Mouse (Mus musculus) kidney, embryonic 16.5 days (tissue): Measurements from ENCODE around the gene Hist1h2bh. TPM values are rescaled to one million over a fixed set of nuclear protein-coding genes. Genes with fewer than 3 reads are reported as not detected.

Source experiments
- ATAC-seq: fragments of 200-750 bp; cut with Nextera tagmentation; 2 replicates; pipeline ENCODE4 v1.8.0; 2017; ENCODE audit warnings: moderate TSS enrichment; ENCODE audit not compliant: low FRiP score, low TSS enrichment
- H3K27ac ChIP-seq: fragments of 300-500 bp; sonication (generic); 2 replicates; pipeline ENCODE4 v1.5.1; 2014; ENCODE audit warnings: low read length
- H3K27me3 ChIP-seq: fragments of 300-500 bp; sonication (generic); 2 replicates; pipeline ENCODE4 v1.6.1; 2014; ENCODE audit warnings: low read length, control low read depth, mixed read lengths; ENCODE audit not compliant: insufficient read depth
- H3K36me3 ChIP-seq: fragments of 300-500 bp; sonication (generic); 2 replicates; pipeline ENCODE4 v1.6.1; 2014; ENCODE audit warnings: low read length, control low read depth, mixed read lengths; ENCODE audit not compliant: insufficient read depth
- H3K4me1 ChIP-seq: fragments of 300-500 bp; sonication (generic); 2 replicates; pipeline ENCODE4 v1.6.1; 2014; ENCODE audit warnings: low read length, control low read depth, mixed read lengths; ENCODE audit not compliant: insufficient read depth
- H3K4me2 ChIP-seq: fragments of 300-500 bp; sonication (generic); replicated peaks from 2 replicates; pipeline ENCODE4 v1.6.1; 2014; ENCODE audit warnings: low read depth, low read length
- H3K4me3 ChIP-seq: fragments of 300-500 bp; sonication (generic); 2 replicates; pipeline ENCODE4 v1.5.1; 2014; ENCODE audit warnings: mild to moderate bottlenecking, low read length
- H3K9ac ChIP-seq: fragments of 300-500 bp; sonication (generic); replicated peaks from 2 replicates; pipeline ENCODE4 v1.6.1; 2014; ENCODE audit warnings: low read length
- H3K9me3 ChIP-seq: fragments of 300-500 bp; sonication (generic); 2 replicates; pipeline ENCODE4 v1.6.1; 2016; ENCODE audit warnings: low read length, control low read depth
- WGBS: fragments of 180-500 bp; shearing (Covaris S2); extraction: QIAGEN DNeasy Blood & Tissue Kit; methylation state at CpG from one replicate; pipeline ENCODE4 v1.1.7; 2014; 5-methylcytosine and 5-hydroxymethylcytosine counted together
- polyA plus RNA-seq: library from polyadenylated mRNA; unstranded; fragments of >200 nt; fragmentation: Nextera tagmentation; extraction: Ambion mirVana; gene quantifications from 2 replicates; pipeline ENCODE4 v1.2.1, GENCODE M21; 2015

Hist1h2bh gene
- polyA plus RNA-seq, 1 experiment from 2014 or later, result 0.64 TPM

GRCm38 (mm10) chr13:23530901-23531875 is 12.0 kb downstream of the Hist1h2bh start, which contains the start of gene Hist1h4h:
TSS of gene Hist1h4h (plus strand) at chr13:23531050.
- Histone ChIP-seq H3K27me3 (no peaks in the 10 kb centered on the region), H3K9me3 (no peaks in the 10 kb centered on the region), H3K36me3 (no peaks in the 10 kb centered on the region), H3K4me3 (peak within 1 kb of the TSS; percentile 61), H3K4me1 (peaks cover 30% of the 10 kb centered on the region), H3K27ac (peak within 1 kb of the TSS; percentile 98), H3K4me2 (peak within 1 kb of the TSS; percentile 72), H3K9ac (peak within 1 kb of the TSS; percentile 81)
- peak; percentile 86 for ATAC-seq
- under 1% methylated on average over 58 of the region's 70 CpGs for WGBS

GRCm38 (mm10) chr13:23530181-23530900 is 12.9 kb downstream of the Hist1h2bh start:
- Histone ChIP-seq H3K9ac (peak overlapping the region; percentile 81), H3K4me1 (peaks cover 35% of the 10 kb centered on the region), H3K36me3 (no peaks in the 10 kb centered on the region), H3K27me3 (no peaks in the 10 kb centered on the region), H3K9me3 (no peaks in the 10 kb centered on the region), H3K4me3 (peak overlapping the region; percentile 61), H3K27ac (peak overlapping the region; percentile 98), H3K4me2 (peak overlapping the region; percentile 72)
- under 1% methylated on average over 20 of the region's 20 CpGs for WGBS
- ATAC-seq, result no peak

DNA sequence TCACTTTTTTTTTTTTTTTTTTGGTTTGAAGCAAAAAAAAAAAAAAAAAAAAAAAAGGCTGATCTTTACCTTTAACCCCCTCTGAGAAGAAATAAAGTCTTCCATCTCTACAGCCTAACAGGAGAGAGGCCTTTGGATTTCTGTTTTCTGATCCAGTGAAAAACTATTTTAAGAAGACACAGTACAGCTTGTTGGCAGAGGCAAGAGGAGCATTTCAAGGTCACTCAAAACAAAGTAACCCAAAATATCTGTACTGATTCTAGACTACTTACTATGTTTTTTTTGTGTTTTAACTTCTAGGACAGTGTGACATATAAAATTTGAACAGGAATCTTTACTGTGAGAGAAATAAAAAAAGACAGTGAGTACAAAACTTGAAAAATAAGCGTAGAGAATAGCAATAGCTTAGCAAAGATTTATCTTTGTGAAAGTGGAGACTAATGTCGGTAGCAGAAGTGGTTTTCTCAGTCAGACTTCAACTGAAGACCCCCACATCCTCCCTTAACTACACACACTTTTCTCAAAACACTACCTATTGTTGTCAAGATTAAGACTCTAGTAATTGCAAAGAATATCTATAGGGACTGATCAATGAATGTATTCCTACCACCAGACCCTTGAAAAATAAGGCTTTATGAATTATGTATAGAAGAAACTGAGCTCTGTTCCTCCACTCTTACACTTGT is 13.6 kb downstream of the Hist1h2bh start:
- 19% methylated on average over 2 of the region's 2 CpGs for WGBS
- no peak for ATAC-seq

DNA sequence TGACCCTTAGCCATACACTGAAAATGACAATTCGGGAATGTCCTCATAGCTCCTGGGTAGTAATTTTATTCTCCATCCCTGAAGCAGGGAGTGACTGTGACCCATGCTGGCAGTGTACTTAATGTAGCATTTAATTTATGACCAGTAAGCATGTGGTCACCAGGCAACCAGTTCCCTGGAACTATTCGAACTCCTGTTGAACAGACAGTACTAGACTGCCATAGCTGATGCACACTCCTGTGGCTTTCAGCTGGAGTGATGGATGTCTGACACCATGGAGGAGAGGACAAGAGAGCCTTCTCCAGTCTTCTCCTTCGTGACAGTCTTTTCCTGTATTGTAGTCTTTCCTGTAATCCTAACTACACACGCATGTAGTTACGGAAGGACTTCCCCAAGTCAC is 14.2 kb downstream of the Hist1h2bh start:
- 35% methylated on average over 5 of the region's 5 CpGs for WGBS
- 0 out of 2 replicates have a peak, but pooled peaks have one; percentile 9 for ATAC-seq

More for the DNA sequence above, 13.6 kb downstream of the Hist1h2bh start:
- Histone ChIP-seq H3K27ac (peak overlapping the region; percentile 98), H3K4me1 (peaks cover 34% of the 10 kb centered on the region), H3K9me3 (no peaks in the 10 kb centered on the region), H3K4me3 (peak overlapping the region; percentile 61), H3K36me3 (no peaks in the 10 kb centered on the region), H3K27me3 (no peaks in the 10 kb centered on the region), H3K4me2 (peak overlapping the region; percentile 72), H3K9ac (peak overlapping the region; percentile 81)

GRCm38 (mm10) chr13:23526312-23526711 is 16.9 kb downstream of the Hist1h2bh start:
- peaks cover 15% of the 10 kb centered on the region for H3K4me1 ChIP-seq
- no peaks in the 10 kb centered on the region for H3K36me3 ChIP-seq
- H3K4me2 ChIP-seq, result peak overlapping the region; percentile 55
- no peak for ATAC-seq
- no peaks in the 10 kb centered on the region for H3K27me3 ChIP-seq
- under 1% methylated on average over 17 of the region's 17 CpGs for WGBS
- peak overlapping the region; percentile 63 for H3K9ac ChIP-seq
- H3K4me3 ChIP-seq, result peak overlapping the region; percentile 54
- no peaks in the 10 kb centered on the region for H3K9me3 ChIP-seq
- H3K27ac ChIP-seq, result peak overlapping the region; percentile 28; the same call in 1 of the 2 replicates

More for the DNA sequence above, 14.2 kb downstream of the Hist1h2bh start:
- Histone ChIP-seq H3K36me3 (no peaks in the 10 kb centered on the region), H3K4me3 (peak overlapping the region; percentile 16; the same call in 1 of the 2 replicates), H3K27me3 (no peaks in the 10 kb centered on the region), H3K4me2 (peak overlapping the region; percentile 42), H3K27ac (0 out of 2 replicates have a peak overlapping the region, but pooled peaks have one; percentile 68), H3K9ac (0 out of 2 replicates have a peak overlapping the region, but pooled peaks have one; percentile 0), H3K9me3 (no peaks in the 10 kb centered on the region), H3K4me1 (peaks cover 29% of the 10 kb centered on the region)

DNA sequence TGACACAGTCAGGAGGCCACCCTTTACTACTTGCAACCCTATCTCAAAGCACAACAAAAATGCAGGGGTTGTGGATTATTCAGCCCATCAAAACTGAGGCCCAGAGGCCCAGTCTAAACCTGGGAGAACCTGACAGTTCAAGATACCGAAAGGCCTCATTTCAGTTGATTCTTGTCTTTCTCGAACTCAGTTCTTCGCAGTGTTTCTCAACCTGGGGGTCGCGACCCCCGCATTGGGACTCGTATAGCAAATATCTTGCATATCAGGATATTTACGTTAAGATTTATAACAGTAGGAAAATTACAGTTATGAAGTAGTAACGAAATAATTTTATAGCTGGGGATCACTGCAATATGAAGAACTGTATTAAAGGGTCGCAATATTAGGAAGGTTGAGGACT is 17.3 kb downstream of the Hist1h2bh start:
- peak overlapping the region; percentile 54 for H3K4me3 ChIP-seq
- no peaks in the 10 kb centered on the region for H3K36me3 ChIP-seq
- H3K9me3 ChIP-seq, result no peaks in the 10 kb centered on the region
- no peak overlapping the region for H3K27ac ChIP-seq
- no peak for ATAC-seq
- peak overlapping the region; percentile 55 for H3K4me2 ChIP-seq
- H3K4me1 ChIP-seq, result peaks cover 15% of the 10 kb centered on the region
- 2% methylated on average over 10 of the region's 10 CpGs for WGBS
- no peaks in the 10 kb centered on the region for H3K27me3 ChIP-seq
- H3K9ac ChIP-seq, result peak overlapping the region; percentile 54

DNA sequence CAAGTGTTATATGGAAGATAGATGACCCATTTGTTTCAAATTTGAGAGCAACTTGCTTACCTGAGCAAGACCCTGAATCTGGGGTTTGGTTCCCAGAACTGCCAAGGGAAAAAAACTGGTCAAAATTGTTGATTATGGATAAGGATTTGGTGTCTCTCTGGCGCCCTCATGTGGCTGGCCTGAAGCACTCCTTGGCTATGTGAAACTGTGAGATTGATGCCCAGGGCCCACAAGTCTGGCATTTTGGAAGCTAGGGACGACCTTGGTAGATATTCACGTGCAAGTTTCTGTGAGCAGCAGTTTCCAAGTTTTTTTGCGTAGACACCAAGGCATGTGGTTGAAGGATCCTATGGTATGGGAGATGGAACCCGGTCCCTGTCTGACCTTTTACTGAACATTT is 18.5 kb downstream of the Hist1h2bh start:
- no peak overlapping the region for H3K27ac ChIP-seq
- no peak overlapping the region for H3K4me3 ChIP-seq
- H3K27me3 ChIP-seq, result no peaks in the 10 kb centered on the region
- H3K9me3 ChIP-seq, result no peaks in the 10 kb centered on the region
- no peak overlapping the region for H3K9ac ChIP-seq
- peaks cover 20% of the 10 kb centered on the region for H3K4me1 ChIP-seq
- WGBS, result 10% methylated on average over 5 of the region's 5 CpGs
- ATAC-seq, result no peak
- H3K4me2 ChIP-seq, result no peak overlapping the region
- no peaks in the 10 kb centered on the region for H3K36me3 ChIP-seq

GRCm38 (mm10) chr13:23523976-23524375 is 19.2 kb downstream of the Hist1h2bh start:
- WGBS, result 49% methylated on average over 5 of the region's 5 CpGs
- Histone ChIP-seq H3K27ac (no peak overlapping the region), H3K36me3 (no peaks in the 10 kb centered on the region), H3K4me2 (no peak overlapping the region), H3K4me1 (peaks cover 18% of the 10 kb centered on the region), H3K9me3 (no peaks in the 10 kb centered on the region), H3K4me3 (no peak overlapping the region), H3K27me3 (no peaks in the 10 kb centered on the region), H3K9ac (no peak overlapping the region)
- ATAC-seq, result no peak

- 2% methylated on average over 14 of the region's 14 CpGs for WGBS
These were observed 21.5 kb downstream of the Hist1h2bh start for GRCm38 (mm10) chr13:23521703-23522102.

More at GRCm38 (mm10) chr13:23521703-23522102, 21.5 kb downstream of the Hist1h2bh start:
- peak overlapping the region; percentile 15 for H3K4me3 ChIP-seq
- no peak overlapping the region for H3K27ac ChIP-seq
- H3K27me3 ChIP-seq, result no peaks in the 10 kb centered on the region
- no peaks in the 10 kb centered on the region for H3K36me3 ChIP-seq
- peak overlapping the region; percentile 28 for H3K4me2 ChIP-seq
- no peaks in the 10 kb centered on the region for H3K9me3 ChIP-seq
- peaks cover 11% of the 10 kb centered on the region; the same call in 1 of the 2 replicates for H3K4me1 ChIP-seq
- H3K9ac ChIP-seq, result no peak overlapping the region
- no peak for ATAC-seq
